Mouse (Mus musculus): ENCODE data around the gene Cfdp1. TPM values are rescaled to one million over a fixed set of nuclear protein-coding genes. Genes with fewer than 3 reads are reported as not detected.

Gene Cfdp1
- polyA plus RNA-seq, 1 experiment = 78.9 TPM

DNA sequence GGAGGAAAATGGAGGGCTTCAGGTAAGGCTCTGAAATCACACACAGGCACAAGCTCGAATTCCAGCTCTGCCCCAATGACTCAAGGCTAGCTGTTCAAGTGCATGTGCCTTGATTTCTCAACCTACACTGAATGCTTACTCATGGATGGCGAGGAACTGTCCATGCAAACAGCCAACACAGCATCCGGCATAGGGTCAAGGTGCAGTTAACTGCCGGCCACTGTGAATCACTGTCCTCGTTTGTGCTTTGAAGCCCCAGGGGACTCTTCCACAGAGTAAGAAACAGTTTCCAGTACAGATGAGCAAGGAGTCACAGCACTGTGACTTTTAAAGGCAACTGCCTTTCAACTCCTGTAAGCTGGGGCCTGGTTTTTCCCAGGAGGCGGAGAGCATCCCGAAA is 74.4 kb downstream of the Cfdp1 start:
- no peak overlapping the region for H3K4me3 ChIP-seq (ENCODE audit: insufficient read depth, low read length)
- H3K27ac ChIP-seq (ENCODE audit: insufficient read depth, low read length) = no peak overlapping the region
- H3K4me1 ChIP-seq (ENCODE audit: control insufficient read depth, insufficient read depth, low read length) = no peaks in the 10 kb centered on the region
- no peak for TF ChIP-seq POLR2A (IDR thresholded peaks at IDR 0.05; ENCODE audit: extremely low read depth, insufficient read depth, low read length)
- TF ChIP-seq CTCF (IDR thresholded peaks at IDR 0.05; ENCODE audit: extremely low read depth, insufficient read depth, low read length) = no peak

DNA sequence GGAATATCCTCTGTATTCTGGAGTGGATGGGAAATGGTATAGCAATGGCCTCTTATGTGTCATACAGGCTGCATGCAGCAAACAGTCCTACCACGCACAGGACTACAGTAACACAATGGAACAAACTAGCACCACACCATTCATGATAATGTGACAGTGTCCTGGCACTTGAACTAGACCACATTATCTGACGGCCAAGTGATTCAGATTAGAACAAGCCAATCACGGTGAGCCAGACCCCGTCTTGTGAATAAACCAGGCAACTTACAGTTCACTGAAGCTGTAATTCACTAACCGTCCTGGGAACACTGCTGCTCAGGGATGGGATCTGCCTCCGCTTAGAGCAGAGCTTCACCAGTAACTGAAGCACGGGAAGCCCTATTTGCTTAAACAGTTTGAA is 75.3 kb downstream of the Cfdp1 start:
- H3K27ac ChIP-seq (ENCODE audit: insufficient read depth, low read length) = no peak overlapping the region
- H3K4me1 ChIP-seq (ENCODE audit: control insufficient read depth, insufficient read depth, low read length) = no peaks in the 10 kb centered on the region
- TF ChIP-seq CTCF (IDR thresholded peaks at IDR 0.05; ENCODE audit: extremely low read depth, insufficient read depth, low read length) = no peak
- TF ChIP-seq POLR2A (IDR thresholded peaks at IDR 0.05; ENCODE audit: extremely low read depth, insufficient read depth, low read length) = no peak
- no peak overlapping the region for H3K4me3 ChIP-seq (ENCODE audit: insufficient read depth, low read length)

DNA sequence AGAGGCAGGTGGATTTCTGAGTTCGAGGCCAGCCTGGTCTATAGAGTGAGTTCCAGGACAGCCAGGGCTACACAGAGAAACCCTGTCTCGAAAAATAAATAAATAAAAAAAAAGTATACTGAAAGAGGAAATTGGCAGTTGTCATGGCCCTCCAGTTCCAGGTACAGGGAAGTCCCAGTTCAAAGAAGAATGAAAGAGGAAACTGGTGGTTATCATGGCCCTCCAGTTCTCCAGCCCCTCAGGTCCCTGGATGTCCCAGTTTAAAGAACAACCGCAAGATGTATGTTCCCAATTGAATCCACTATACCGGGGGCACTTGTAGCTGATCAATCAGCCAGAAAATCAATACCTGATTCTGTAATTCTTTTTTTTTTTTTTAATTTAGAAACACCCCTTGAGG is 77.6 kb downstream of the Cfdp1 start:
- Histone ChIP-seq H3K4me3 (ENCODE audit: insufficient read depth, low read length) (no peak overlapping the region), H3K4me1 (ENCODE audit: control insufficient read depth, insufficient read depth, low read length) (no peaks in the 10 kb centered on the region), H3K27ac (ENCODE audit: insufficient read depth, low read length) (no peak overlapping the region)
- TF ChIP-seq CTCF (IDR thresholded peaks at IDR 0.05; ENCODE audit: extremely low read depth, insufficient read depth, low read length) (no peak), POLR2A (IDR thresholded peaks at IDR 0.05; ENCODE audit: extremely low read depth, insufficient read depth, low read length) (no peak)

DNA sequence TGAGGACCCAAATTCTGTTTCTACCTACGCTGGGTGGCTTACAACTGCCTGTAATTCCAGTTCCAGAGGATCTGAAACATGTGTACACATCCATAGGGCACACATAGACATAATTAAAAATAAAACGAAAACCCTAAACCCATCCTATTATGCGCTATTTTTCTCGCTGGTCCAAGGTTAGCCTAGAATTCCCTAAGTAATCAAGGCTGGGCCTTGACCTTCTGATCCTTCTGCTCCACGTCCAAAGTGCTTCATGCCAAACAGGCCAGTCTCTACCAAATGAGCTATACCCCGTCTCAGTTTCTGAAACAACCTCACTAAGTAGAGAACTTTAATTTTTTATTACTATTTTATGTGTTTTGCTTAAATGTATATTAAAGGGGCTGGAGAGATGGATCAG is 78.3 kb downstream of the Cfdp1 start:
- no peaks in the 10 kb centered on the region for H3K4me1 ChIP-seq (ENCODE audit: control insufficient read depth, insufficient read depth, low read length)
- TF ChIP-seq POLR2A (IDR thresholded peaks at IDR 0.05; ENCODE audit: extremely low read depth, insufficient read depth, low read length) = no peak
- no peak for TF ChIP-seq CTCF (IDR thresholded peaks at IDR 0.05; ENCODE audit: extremely low read depth, insufficient read depth, low read length)
- no peak overlapping the region for H3K27ac ChIP-seq (ENCODE audit: insufficient read depth, low read length)
- H3K4me3 ChIP-seq (ENCODE audit: insufficient read depth, low read length) = no peak overlapping the region

DNA sequence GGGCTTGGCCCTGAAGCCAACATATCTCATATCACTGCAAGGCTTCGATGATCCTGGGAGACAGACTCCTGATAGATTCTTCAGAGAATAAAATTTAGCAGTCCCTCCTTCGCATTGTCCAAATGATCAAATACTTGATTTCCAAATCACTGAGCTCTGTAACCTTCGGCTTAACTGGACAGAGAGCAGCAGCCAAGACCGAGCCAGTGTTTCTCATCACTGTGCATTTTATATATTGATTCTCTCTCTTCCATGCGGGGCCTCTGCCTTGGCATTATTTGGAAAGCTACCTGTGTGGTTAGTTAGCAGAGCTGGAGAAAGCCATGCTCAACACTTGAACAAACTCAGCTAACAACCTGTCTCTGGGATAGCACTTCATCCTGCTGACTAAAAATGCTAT is 80.6 kb downstream of the Cfdp1 start:
- Histone ChIP-seq H3K4me3 (ENCODE audit: insufficient read depth, low read length) (no peak overlapping the region), H3K4me1 (ENCODE audit: control insufficient read depth, insufficient read depth, low read length) (no peaks in the 10 kb centered on the region), H3K27ac (ENCODE audit: insufficient read depth, low read length) (no peak overlapping the region)
- TF ChIP-seq CTCF (IDR thresholded peaks at IDR 0.05; ENCODE audit: extremely low read depth, insufficient read depth, low read length) = no peak
- TF ChIP-seq POLR2A (IDR thresholded peaks at IDR 0.05; ENCODE audit: extremely low read depth, insufficient read depth, low read length) = no peak

DNA sequence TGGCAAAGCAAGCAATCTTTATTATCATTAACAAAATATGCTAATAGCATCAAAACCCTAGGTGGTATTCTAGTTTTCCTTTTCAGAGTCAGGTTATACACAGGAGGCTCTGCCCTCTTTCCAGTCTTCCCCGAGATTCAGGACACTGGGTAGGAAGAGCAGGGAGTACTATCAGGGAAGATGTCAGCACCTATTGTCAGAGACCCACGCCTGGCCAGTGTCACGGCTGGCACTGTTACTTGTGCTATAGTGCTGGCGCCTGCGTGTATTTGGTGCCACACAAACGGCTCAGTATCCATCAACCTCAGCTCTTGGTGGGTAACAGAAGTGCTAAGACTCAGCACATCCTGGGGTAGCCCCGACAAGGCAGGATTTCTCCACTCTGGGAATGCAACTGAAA is 81.0 kb downstream of the Cfdp1 start:
- H3K27ac ChIP-seq (ENCODE audit: insufficient read depth, low read length) = no peak overlapping the region
- no peak overlapping the region for H3K4me3 ChIP-seq (ENCODE audit: insufficient read depth, low read length)
- TF ChIP-seq CTCF (IDR thresholded peaks at IDR 0.05; ENCODE audit: extremely low read depth, insufficient read depth, low read length) (no peak), POLR2A (IDR thresholded peaks at IDR 0.05; ENCODE audit: extremely low read depth, insufficient read depth, low read length) (no peak)
- no peaks in the 10 kb centered on the region for H3K4me1 ChIP-seq (ENCODE audit: control insufficient read depth, insufficient read depth, low read length)

DNA sequence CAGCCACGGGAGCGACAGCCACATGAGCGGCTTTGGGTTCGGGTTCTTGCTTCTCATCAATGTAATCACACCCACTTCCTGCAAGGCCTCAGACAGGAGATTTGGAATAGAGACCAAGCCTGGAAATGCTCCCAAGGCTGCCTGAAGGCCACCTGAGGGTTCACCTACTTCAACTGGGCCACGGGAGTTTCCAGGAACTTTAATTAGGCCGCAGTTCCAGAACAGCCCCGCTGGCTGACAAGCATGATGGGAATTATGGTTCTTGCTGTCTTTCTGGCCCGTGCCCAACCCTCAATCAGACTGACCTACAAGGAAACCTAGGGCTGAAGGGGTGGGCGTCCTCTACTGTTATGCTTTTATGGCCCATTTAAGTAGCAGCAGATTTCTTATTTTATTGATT is 82.0 kb downstream of the Cfdp1 start:
- no peaks in the 10 kb centered on the region for H3K4me1 ChIP-seq (ENCODE audit: control insufficient read depth, insufficient read depth, low read length)
- no peak overlapping the region for H3K27ac ChIP-seq (ENCODE audit: insufficient read depth, low read length)
- H3K4me3 ChIP-seq (ENCODE audit: insufficient read depth, low read length) = no peak overlapping the region
- TF ChIP-seq POLR2A (IDR thresholded peaks at IDR 0.05; ENCODE audit: extremely low read depth, insufficient read depth, low read length) (no peak), CTCF (IDR thresholded peaks at IDR 0.05; ENCODE audit: extremely low read depth, insufficient read depth, low read length) (no peak)

DNA sequence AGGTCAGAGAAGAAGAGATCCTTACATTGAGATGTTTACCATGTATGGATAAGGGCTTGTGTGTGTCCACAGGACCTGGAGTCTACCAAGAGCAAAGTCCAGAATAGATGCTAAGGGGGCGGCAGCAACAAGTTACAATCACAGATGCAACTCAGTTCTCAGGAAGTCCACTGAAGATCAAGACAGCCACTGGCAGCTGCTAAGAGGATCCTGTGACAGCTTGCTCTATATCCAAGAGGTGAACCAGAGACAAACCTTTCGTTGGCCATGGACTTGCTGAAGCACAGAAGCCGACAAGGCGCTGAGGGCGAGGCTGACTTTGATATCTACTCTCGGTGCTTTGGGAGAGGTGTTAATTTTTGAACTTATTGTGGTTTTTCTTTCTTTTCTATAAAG is 82.5 kb downstream of the Cfdp1 start:
- no peak overlapping the region for H3K4me3 ChIP-seq (ENCODE audit: insufficient read depth, low read length)
- H3K27ac ChIP-seq (ENCODE audit: insufficient read depth, low read length) = no peak overlapping the region
- TF ChIP-seq CTCF (IDR thresholded peaks at IDR 0.05; ENCODE audit: extremely low read depth, insufficient read depth, low read length) (no peak), POLR2A (IDR thresholded peaks at IDR 0.05; ENCODE audit: extremely low read depth, insufficient read depth, low read length) (no peak)
- H3K4me1 ChIP-seq (ENCODE audit: control insufficient read depth, insufficient read depth, low read length) = no peaks in the 10 kb centered on the region

DNA sequence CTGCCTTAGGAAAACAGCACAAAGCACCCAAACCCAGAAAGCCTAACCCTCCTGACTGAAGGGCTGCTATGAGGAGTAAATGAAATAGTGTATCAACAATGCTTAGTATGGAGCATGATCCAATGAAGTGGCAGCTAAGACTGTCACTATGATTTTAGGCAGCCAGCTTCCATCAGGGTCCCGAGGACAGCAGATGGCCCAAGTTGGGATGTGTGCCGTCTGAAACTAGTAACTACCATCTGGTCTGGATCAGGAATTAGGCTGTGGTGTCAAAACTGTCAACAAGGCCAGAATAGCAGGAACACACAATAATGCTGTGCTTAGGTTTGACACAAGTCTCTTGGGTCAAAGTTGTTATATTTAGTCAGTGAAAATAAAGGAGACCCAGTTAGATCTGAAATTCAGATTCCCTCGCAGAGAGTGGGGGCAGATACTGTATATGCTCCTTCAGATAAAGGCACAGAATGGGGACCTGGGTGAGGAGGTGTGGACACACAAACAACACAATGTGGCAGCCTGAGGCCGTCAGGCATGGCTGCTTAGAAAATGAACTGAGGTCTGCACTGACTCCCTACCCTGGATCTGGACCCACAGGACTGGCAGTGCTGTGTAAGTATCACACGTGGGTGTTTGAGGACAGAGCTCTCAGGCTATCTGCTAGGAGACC is 83.0 kb downstream of the Cfdp1 start:
- Histone ChIP-seq H3K4me1 (ENCODE audit: control insufficient read depth, insufficient read depth, low read length) (no peaks in the 10 kb centered on the region), H3K4me3 (ENCODE audit: insufficient read depth, low read length) (no peak overlapping the region), H3K27ac (ENCODE audit: insufficient read depth, low read length) (no peak overlapping the region)
- TF ChIP-seq CTCF (IDR thresholded peaks at IDR 0.05; ENCODE audit: extremely low read depth, insufficient read depth, low read length) (no peak), POLR2A (IDR thresholded peaks at IDR 0.05; ENCODE audit: extremely low read depth, insufficient read depth, low read length) (no peak)

DNA sequence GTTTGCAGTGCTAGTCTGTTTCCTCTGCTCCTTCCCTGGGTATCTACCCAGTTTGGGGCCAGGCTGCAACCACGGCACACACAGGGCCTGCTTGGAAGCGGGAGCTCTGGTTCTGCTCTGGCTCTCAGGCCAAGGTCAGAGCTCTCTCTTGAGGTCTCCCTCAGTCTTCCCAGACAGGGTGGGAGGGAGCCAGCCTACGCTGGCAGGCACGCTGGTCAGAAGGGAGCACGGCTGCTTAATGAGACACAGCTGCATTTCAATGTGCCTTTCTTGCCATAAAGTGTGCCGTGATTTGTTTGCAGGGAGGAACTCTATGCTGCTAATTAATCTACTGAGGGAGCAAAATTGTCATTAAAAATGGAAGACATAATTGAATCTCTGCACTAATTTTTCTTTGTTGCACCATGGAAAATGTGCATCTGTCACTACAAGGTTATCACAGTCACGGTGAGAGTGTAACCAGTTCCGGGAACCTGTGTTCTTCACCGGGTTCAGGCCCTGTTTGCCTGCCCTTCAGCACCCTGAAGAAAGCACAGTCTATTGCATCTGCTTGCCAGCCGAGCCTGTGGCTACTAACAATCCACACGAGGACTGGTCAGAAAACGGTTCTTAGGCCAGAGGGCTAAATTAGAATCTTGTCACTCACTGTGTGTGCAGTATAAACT is 84.2 kb downstream of the Cfdp1 start:
- Histone ChIP-seq H3K4me1 (ENCODE audit: control insufficient read depth, insufficient read depth, low read length) (no peaks in the 10 kb centered on the region), H3K4me3 (ENCODE audit: insufficient read depth, low read length) (no peak overlapping the region), H3K27ac (ENCODE audit: insufficient read depth, low read length) (no peak overlapping the region)
- TF ChIP-seq POLR2A (IDR thresholded peaks at IDR 0.05; ENCODE audit: extremely low read depth, insufficient read depth, low read length) = no peak
- no peak for TF ChIP-seq CTCF (IDR thresholded peaks at IDR 0.05; ENCODE audit: extremely low read depth, insufficient read depth, low read length)

All from cortical plate, adult 2 months (tissue).